Mouse (Mus musculus) heart, adult 2 months (tissue): ENCODE data around the gene Hsd17b7. TPM values are rescaled to one million over a fixed set of nuclear protein-coding genes. Genes with fewer than 3 reads are reported as not detected.
"Not testable (repeated sequence)": the region's sequence is repeated elsewhere in the genome, so short reads cannot be mapped to it uniquely, and the experiment has no call there.

Experiments
- DNase-seq, 2 experiments: peaks; one replicate each; pipeline ENCODE4 v3.0.0; 2021
- H3K27ac ChIP-seq: fragments of 200-600 bp; 2 replicates; pipeline ENCODE4 v1.8.1; 2022
- H3K27me3 ChIP-seq: fragments of 200-500 bp; 2 replicates; pipeline ENCODE4 v1.6.1; 2012; ENCODE audit warnings: mild to moderate bottlenecking, low read length, inconsistent platforms, mixed read lengths; ENCODE audit not compliant: control insufficient read depth, insufficient read depth
- H3K36me3 ChIP-seq: fragments of 200-500 bp; 2 replicates; pipeline ENCODE4 v1.6.1; 2012; ENCODE audit warnings: low read length, inconsistent platforms; ENCODE audit not compliant: control insufficient read depth, insufficient read depth
- H3K4me1 ChIP-seq: fragments of 200-500 bp; 2 replicates; pipeline ENCODE4 v1.6.1; 2011; ENCODE audit warnings: low read length; ENCODE audit not compliant: control insufficient read depth, insufficient read depth
- H3K4me3 ChIP-seq: fragments of 200-600 bp; 2 replicates; pipeline ENCODE4 v1.8.1; 2022
- H3K79me2 ChIP-seq: fragments of 200-500 bp; replicated peaks from 2 replicates; pipeline ENCODE4 v1.6.1; 2012; ENCODE audit warnings: mild to moderate bottlenecking, inconsistent platforms, low read length, moderate library complexity, mixed read lengths; ENCODE audit not compliant: control insufficient read depth, insufficient read depth
- H3K9ac ChIP-seq: fragments of 200-500 bp; 2 replicates; pipeline ENCODE4 v1.6.1; 2012; ENCODE audit warnings: low read depth, mild to moderate bottlenecking, control low read depth, inconsistent platforms, low read length, mixed read lengths
- CTCF ChIP-seq: fragments of 200-600 bp; IDR thresholded peaks from 2 replicates; pipeline ENCODE4 v1.8.1; 2022; ENCODE audit warnings: antibody characterized with exemption, mild to moderate bottlenecking, moderate library complexity
- EP300 ChIP-seq: fragments of 200-500 bp; IDR thresholded peaks from 2 replicates; pipeline ENCODE4 v1.6.1; 2011; ENCODE audit warnings: low read depth, low read length, control low read depth; ENCODE audit not compliant: insufficient read depth
- POLR2A ChIP-seq: fragments of 200-500 bp; IDR thresholded peaks from 2 replicates; pipeline ENCODE4 v1.6.1; 2011; ENCODE audit warnings: mild to moderate bottlenecking, low read depth, low read length, control low read depth; ENCODE audit not compliant: insufficient read depth
- WGBS: fragments of 180-500 bp; shearing (Covaris S2); methylation state at CpG from one replicate; pipeline ENCODE4 v1.1.7; 2018; 5-methylcytosine and 5-hydroxymethylcytosine counted together
- intact Hi-C: fragments of 180-260 bp; cut with DNase I; formaldehyde crosslinking; loops from one replicate; pipeline ENCODE4 v1.15.1; 2025
- polyA plus RNA-seq: library from polyadenylated mRNA; depleted of rRNA; stranded (reverse); fragments of >200 nt; gene quantifications from 2 replicates; pipeline ENCODE4 v1.2.3, GENCODE M21; 2012
- total RNA-seq, 2 experiments: library from RNA; stranded (reverse); gene quantifications; 2 replicates each; pipeline ENCODE4 v1.2.3; 2021

The Hsd17b7 gene
- total and polyA plus RNA-seq, 3 experiments: 13.2 to 14.4 (median 14.2) TPM

GRCm38 (mm10) chr1:170006516-170006915, 37.5 kb upstream of the Hsd17b7 start:
- Histone ChIP-seq H3K36me3 (no peaks in the 10 kb centered on the region), H3K79me2 (no peaks in the 10 kb centered on the region), H3K4me3 (no peak overlapping the region), H3K27ac (peak overlapping the region; percentile 40; the same call in 1 of the 2 replicates), H3K9ac (no peak overlapping the region), H3K4me1 (peaks cover 2% of the 10 kb centered on the region; the same call in 1 of the 2 replicates), H3K27me3 (no peaks in the 10 kb centered on the region)
- intact Hi-C loops: loop anchor here (5.0 kb wide), 1 partner anchor 106 kb away; the partner anchor contains the start of gene Ddr2
- DNase-seq: peak; percentile 27 to 49
- WGBS: 31% methylated on average over 5 of the region's 5 CpGs
- TF ChIP-seq POLR2A (no peak), CTCF (no peak), EP300 (no peak)

- no peak overlapping the region for H3K9ac ChIP-seq
- H3K27ac ChIP-seq: no peak overlapping the region
- no peak overlapping the region for H3K4me3 ChIP-seq
- H3K36me3 ChIP-seq: no peaks in the 10 kb centered on the region
- H3K27me3 ChIP-seq: no peaks in the 10 kb centered on the region
- TF ChIP-seq EP300 (no peak), CTCF (no peak), POLR2A (no peak)
- whole genome bisulfite sequencing: 80% methylated on average over 3 of the region's 3 CpGs
- H3K79me2 ChIP-seq: no peaks in the 10 kb centered on the region
- intact Hi-C loops: loop anchor here (5.0 kb wide), 1 partner anchor 107 kb away; the partner anchor contains the start of gene Ddr2
- DNase-seq: no peak
- H3K4me1 ChIP-seq: peaks cover 2% of the 10 kb centered on the region; the same call in 1 of the 2 replicates
Measured at GRCm38 (mm10) chr1:170005297-170005696, 36.3 kb upstream of the Hsd17b7 start.

- intact Hi-C loops, H3K4me1 ChIP-seq, H3K9ac ChIP-seq, H3K27me3 ChIP-seq, DNase-seq, H3K79me2 ChIP-seq, H3K27ac ChIP-seq, H3K36me3 ChIP-seq, H3K4me3 ChIP-seq: not testable (repeated sequence)
- 86% methylated on average over 6 of the region's 6 CpGs for WGBS
Measured at GRCm38 (mm10) chr1:169993901-169994300, 24.9 kb upstream of the Hsd17b7 start.

GRCm38 (mm10) chr1:169986166-169986565, 17.1 kb upstream of the Hsd17b7 start:
- 37% methylated on average over 1 of the region's 1 CpGs for WGBS
- TF ChIP-seq EP300 (no peak), CTCF (no peak), POLR2A (no peak)
- intact Hi-C loops: no loop called here
- H3K27ac ChIP-seq: no peak overlapping the region
- no peaks in the 10 kb centered on the region for H3K27me3 ChIP-seq
- no peak for DNase-seq
- no peaks in the 10 kb centered on the region for H3K36me3 ChIP-seq
- no peaks in the 10 kb centered on the region for H3K4me1 ChIP-seq
- no peaks in the 10 kb centered on the region for H3K79me2 ChIP-seq
- H3K9ac ChIP-seq: no peak overlapping the region
- H3K4me3 ChIP-seq: no peak overlapping the region

GRCm38 (mm10) chr1:169977621-169978020, 8.6 kb upstream of the Hsd17b7 start:
- no peaks in the 10 kb centered on the region for H3K4me1 ChIP-seq
- intact Hi-C loops: no loop called here
- WGBS: 67% methylated on average over 4 of the region's 4 CpGs

GRCm38 (mm10) chr1:169971998-169972397, 3.0 kb upstream of the Hsd17b7 start:
- intact Hi-C loops: no loop called here
- WGBS: 38% methylated on average over 2 of the region's 2 CpGs
- Histone ChIP-seq H3K79me2 (no peaks in the 10 kb centered on the region), H3K4me1 (no peaks in the 10 kb centered on the region), H3K36me3 (no peaks in the 10 kb centered on the region), H3K27me3 (no peaks in the 10 kb centered on the region), H3K27ac (no peak overlapping the region), H3K9ac (no peak overlapping the region), H3K4me3 (no peak overlapping the region)
- no peak for TF ChIP-seq CTCF
- 0 out of 2 replicates have a peak, but pooled peaks have one; percentile 40 for TF ChIP-seq EP300
- DNase-seq: no peak

More at GRCm38 (mm10) chr1:169977621-169978020, 8.6 kb upstream of the Hsd17b7 start:
- Histone ChIP-seq H3K9ac (no peak overlapping the region), H3K79me2 (no peaks in the 10 kb centered on the region), H3K27ac (no peak overlapping the region), H3K36me3 (no peaks in the 10 kb centered on the region), H3K4me3 (no peak overlapping the region), H3K27me3 (no peaks in the 10 kb centered on the region)
- no peak for DNase-seq
- no peak for TF ChIP-seq EP300
- no peak for TF ChIP-seq POLR2A
- no peak for TF ChIP-seq CTCF
